Mouse (Mus musculus): ENCODE measurements at regions not wholly inside any gene's neighbourhood (a gene's known extent, or its start where the extent isn't known, plus 50 kb on each side); places are given as distances from the start of the nearest gene placed in this dataset.

DNA sequence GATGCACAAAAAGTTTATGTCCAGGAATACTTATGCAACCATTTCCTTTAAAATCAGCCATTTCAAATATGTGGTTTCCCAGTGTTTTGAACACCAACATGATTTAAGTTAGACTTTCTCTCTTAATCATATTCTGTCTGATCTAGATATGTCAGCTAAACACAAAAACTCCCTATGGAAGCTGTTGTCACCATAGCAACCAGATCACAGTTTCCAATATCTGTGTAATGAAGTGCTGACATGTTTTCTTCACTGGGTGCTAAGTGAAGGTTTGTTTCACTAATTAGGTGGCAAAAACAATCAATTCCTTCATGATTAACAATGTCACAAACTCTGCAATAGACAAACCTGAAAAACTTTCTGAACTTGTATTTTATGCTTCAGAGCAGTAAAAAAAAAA lies 615.9 kb upstream of the Ccng1 start:
- intact Hi-C loops (cut with DNase I): no loop called here
- DNase-seq (ENCODE audit: low spot score in 2 of 2): no peak

DNA sequence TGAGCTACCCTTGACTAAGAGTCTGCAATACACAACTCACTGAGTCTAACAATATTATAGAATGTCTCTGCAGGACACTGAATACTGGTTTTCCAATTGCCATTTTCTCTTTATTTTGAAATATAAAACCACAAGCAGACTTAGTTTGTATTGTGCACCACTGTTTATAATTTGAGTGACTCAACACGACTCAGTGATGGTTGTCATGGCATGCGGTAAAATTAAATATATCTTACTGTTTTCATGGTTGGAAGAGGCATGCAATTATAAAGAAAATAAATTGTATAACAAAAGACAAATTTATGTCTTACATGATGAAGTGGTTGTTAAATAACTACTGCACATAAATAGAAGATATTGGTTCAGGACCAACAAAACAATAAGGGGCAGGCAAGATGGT lies 586.0 kb upstream of the Ccng1 start:
- intact Hi-C loops (cut with DNase I): no loop called here
- DNase-seq (ENCODE audit: low spot score in 2 of 2): no peak

DNA sequence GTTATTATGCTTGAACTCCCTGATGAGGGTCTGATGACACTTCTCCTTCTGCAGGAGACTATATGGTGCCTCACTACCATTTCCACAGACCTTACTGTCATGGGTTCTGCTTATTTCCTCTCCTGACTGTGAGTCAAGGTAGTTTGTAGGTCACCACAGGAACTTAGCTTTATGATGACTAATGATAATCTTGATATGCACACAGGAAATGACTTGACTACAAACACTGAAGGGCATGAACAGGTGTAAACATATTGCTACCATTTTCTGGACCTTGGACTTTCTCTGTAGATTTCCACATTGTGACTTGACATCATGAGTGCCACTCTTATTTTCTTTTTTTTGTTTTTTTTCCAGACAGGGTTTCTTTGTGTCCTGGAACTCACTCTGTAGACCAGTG lies 585.3 kb upstream of the Ccng1 start:
- DNase-seq (ENCODE audit: low spot score in 2 of 2): no peak
- intact Hi-C loops (cut with DNase I): no loop called here

DNA sequence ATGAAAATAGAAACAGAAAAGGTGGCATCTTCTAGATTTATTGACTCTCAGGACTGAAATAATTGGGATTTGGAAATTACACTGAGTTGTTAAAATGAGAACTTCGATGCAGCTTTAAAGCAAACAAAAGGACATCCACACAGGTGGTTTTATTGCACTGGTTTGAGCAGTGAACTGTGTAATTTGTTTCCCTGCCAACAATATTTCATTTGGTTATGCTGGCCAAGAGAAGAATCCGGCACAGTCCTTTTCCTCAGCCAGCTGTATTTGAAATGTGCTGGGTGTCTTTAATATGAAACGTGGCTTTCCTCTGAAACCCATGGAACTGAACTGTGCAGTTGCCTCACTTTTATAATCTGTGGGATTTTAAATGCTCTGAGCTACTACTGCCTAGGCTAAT lies 582.0 kb upstream of the Ccng1 start:
- DNase-seq (ENCODE audit: low spot score in 2 of 2): no peak
- intact Hi-C loops (cut with DNase I): loop anchor here (10.0 kb wide), 4 partner anchors 728 to 1088 kb away; no protein-coding TSS in a partner anchor

DNA sequence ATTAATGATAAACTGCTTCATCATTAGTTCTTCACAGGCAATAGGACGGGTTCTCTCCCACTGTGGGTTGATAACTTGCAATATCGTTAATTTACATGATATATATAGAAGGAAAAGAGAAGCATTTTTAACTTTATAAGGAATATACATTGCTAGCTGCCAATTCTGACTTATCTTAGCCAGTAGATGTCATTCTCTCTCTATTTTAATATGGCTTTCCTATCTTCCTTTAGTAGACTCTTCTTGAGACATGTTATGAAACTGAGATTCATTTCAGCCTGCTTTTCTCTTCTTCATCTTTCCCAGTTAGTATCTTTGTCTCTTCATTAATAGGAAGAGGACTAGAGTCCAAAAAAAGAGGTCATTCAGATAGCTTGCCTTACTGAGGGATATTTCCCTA lies 578.6 kb upstream of the Ccng1 start:
- intact Hi-C loops (cut with DNase I): loop anchor here (10.0 kb wide), 4 partner anchors 731 to 1091 kb away; no protein-coding TSS in a partner anchor
- DNase-seq (ENCODE audit: low spot score in 2 of 2): no peak
